Mouse (Mus musculus): ENCODE measurements at regions not wholly inside any gene's neighbourhood (a gene's known extent, or its start where the extent isn't known, plus 50 kb on each side); places are given as distances from the start of the nearest gene placed in this dataset.

- DNase-seq, result no peak
These were observed 270.7 kb downstream of the Ins1 start for GRCm38 (mm10) chr19:52534758-52535157.

- DNase-seq, result no peak
These were observed 261.4 kb downstream of the Ins1 start for GRCm38 (mm10) chr19:52525509-52525908.

- DNase-seq, result no peak
These were observed 239.2 kb downstream of the Ins1 start for GRCm38 (mm10) chr19:52503331-52503730.

Measured in right cerebral cortex, adult 18-20 months (tissue).